Mouse (Mus musculus) bone marrow macrophage, adult 2 months (primary cell): Measurements from ENCODE around the gene Ltbp1. TPM values are rescaled to one million over a fixed set of nuclear protein-coding genes. Genes with fewer than 3 reads are reported as not detected.

Experiments
- H3K27ac ChIP-seq: 2 replicates; pipeline ENCODE4 v1.5.1; 2012; ENCODE audit warnings: low read depth, low read length; ENCODE audit not compliant: insufficient read depth
- H3K4me1 ChIP-seq: 2 replicates; pipeline ENCODE4 v1.6.1; 2012; ENCODE audit warnings: low read length; ENCODE audit not compliant: control insufficient read depth, insufficient read depth
- H3K4me3 ChIP-seq: 2 replicates; pipeline ENCODE4 v1.5.1; 2012; ENCODE audit warnings: mild to moderate bottlenecking, low read length, moderate library complexity; ENCODE audit not compliant: insufficient read depth
- CTCF ChIP-seq: IDR thresholded peaks from 2 replicates; pipeline ENCODE4 v1.5.1; 2012; ENCODE audit warnings: low read depth, mild to moderate bottlenecking, low read length, moderate library complexity
- POLR2A ChIP-seq: IDR thresholded peaks from 2 replicates; pipeline ENCODE4 v1.6.1; 2012; ENCODE audit warnings: mild to moderate bottlenecking, low read depth, low read length, borderline replicate concordance
- polyA plus RNA-seq: library from polyadenylated mRNA; stranded (reverse); fragments of >200 nt; gene quantifications from 2 replicates; pipeline ENCODE4 v1.2.4, GENCODE M21; 2012; ENCODE audit not compliant: missing spikeins, insufficient read depth, insufficient read length

Gene Ltbp1
- polyA plus RNA-seq, 1 experiment, result 3.5 TPM

DNA sequence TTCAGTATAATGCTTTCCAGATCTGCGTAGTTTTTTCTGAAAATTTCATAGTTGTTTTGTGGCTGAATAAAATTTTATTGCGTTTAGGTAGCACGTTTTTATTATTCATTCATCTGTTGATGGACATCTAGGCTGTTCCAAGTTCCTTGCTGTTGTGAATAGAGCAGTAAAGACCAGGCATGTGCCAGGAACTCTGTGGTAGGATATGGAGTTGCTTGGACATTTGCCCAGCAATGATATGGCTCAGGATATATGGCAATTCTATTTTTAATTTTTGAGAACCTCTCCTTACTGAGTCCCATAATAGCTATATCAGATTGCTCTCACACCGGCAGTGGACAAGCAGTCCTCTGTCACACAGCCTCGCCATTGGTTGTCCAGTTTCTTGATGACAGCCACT, 159.2 kb downstream of the Ltbp1 start:
- TF ChIP-seq CTCF, result no peak
- TF ChIP-seq POLR2A, result no peak
- H3K4me1 ChIP-seq, result no peaks in the 10 kb centered on the region
- H3K27ac ChIP-seq, result no peak overlapping the region
- no peak overlapping the region for H3K4me3 ChIP-seq

DNA sequence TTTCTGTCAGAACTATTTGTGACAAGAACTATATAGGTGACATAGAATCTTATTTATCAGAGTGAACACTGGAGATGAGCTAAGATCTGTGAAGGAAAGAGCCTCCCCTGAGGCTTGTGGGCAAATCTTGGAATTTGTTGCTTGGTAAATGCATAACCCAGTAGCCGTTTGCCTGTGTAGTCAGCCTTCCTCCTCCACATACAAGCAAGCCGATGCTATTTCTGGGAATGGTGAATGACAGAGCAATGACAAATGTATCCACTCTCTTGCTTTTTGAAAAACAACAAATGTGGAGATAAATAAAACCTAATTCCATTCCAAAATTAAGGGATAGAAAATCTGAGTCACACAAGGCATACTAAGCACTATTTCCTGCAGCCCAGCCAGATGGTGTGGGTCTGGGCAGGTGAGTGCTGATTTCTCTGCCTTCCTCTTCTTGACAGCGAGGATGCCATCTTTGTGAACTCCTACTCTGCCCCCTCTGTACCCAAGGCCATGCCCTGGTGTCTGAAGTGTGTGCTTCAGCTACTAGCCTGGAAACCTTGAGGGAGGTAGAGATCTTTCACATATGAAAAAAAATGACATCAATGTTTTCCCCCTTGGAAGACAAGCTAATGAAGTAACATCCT, 163.3 kb downstream of the Ltbp1 start:
- TF ChIP-seq POLR2A (no peak), CTCF (no peak)
- no peak overlapping the region for H3K27ac ChIP-seq
- H3K4me1 ChIP-seq, result no peaks in the 10 kb centered on the region
- no peak overlapping the region for H3K4me3 ChIP-seq

DNA sequence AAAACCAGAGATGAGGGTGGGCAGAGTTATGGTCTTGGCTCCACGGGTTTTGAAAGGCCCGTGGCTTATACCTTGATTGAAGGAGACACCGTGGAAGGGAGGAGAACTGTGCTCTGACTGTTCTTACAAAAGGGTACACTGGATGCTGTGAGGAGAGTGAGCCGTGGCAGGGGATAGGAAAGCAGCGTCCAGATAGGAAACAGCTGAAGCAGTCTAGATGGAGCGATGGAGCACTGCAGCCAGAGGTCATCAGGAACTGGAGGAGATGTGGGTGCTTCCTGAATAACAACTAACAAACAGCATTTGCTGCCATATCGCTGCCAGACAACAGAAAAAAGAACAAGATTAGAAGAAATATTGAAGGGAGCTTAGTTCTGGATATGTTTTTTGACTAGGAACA, 166.3 kb downstream of the Ltbp1 start:
- no peaks in the 10 kb centered on the region for H3K4me1 ChIP-seq
- no peak overlapping the region for H3K4me3 ChIP-seq
- TF ChIP-seq CTCF, result no peak
- no peak for TF ChIP-seq POLR2A
- H3K27ac ChIP-seq, result no peak overlapping the region

DNA sequence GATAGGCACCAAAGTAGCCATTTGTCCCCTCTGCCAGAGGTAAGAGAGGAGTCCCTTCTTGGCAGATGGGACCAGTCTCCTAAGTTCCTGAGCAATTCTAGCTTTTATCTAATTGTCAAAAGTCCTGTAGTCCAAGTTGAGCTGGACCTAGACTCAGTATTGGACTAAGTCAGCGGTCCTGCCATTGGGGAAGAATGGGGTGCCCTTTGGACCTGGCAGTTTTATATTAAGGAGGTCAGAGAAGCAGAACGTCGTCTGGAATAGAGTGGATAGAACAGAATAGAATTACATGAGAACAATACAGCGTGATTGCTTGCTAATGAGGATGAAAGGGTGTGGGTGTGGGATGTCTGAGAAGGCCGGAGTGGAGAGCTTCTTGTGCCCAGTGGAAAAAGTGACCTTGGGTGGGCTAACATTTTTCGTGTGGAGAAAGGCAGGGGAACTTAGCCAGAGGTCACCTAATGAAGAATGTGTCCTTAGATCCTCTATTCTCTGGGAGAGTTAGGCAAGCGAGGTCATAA, 167.4 kb downstream of the Ltbp1 start:
- no peak overlapping the region for H3K27ac ChIP-seq
- no peak for TF ChIP-seq POLR2A
- no peaks in the 10 kb centered on the region for H3K4me1 ChIP-seq
- no peak overlapping the region for H3K4me3 ChIP-seq

DNA sequence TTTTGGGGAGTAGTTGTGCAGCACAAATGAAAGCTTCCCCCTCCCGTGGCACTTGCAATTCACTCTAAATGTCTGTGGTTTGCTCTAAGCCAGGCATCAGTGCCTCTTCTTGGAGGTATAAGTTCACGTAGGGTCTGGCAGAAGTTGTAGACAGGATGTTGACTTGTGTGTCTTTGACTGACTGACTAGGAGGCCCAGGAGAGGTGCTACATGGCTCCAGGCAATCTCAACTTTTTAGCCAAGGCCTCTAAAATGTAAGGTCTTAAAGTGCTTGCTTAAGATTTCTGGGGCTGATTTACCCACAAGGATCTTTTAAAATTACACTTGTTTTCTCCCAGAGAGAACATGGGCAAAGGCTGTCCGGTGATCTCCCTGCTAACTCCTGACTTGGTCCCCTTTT, 169.1 kb downstream of the Ltbp1 start:
- TF ChIP-seq CTCF, result no peak
- no peak for TF ChIP-seq POLR2A
- Histone ChIP-seq H3K27ac (no peak overlapping the region), H3K4me1 (no peaks in the 10 kb centered on the region), H3K4me3 (no peak overlapping the region)

DNA sequence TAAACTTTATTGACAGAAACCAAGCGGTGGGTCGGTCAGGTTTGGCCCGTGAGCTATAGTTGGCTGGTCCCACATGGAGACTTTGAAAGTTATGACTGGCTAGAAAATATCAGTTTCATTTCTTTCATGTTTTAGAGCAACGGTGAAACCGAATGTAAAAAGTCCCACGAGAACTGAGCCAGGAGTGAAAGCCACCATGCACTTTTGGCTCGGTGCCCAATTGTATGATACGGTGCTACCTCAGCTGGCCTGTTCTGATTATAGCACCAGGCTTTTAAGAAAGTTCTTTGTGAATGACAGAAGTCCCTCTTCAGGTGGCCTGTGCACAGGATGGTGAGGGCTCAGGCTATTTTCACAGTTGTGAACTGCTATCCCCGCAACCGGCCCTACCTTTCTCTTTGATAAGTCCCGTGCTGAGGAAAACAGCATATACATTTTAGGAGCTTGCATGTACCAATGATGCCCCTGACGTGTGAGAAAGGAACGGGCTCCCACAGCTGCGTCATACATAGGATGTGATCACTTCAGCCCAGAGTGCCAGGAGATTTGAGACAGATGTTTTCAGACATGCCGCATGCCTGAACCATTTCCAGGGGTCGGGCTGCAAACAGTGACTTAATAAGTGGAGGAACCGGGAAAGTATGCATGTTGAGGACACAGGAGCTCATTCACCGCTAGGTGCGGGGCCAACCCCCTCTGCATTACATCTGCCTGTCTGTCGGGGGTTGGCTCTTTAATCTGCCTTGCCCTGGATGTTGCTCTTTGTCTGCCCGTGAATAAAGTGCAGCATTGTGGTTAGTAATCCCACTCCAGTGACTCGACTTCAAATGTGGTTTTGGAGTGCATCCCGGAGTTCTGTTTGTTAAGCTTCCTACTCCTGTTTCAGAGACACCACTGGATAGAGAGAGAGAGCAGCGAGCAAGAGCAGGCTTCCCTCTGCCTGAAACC, 172.8 kb downstream of the Ltbp1 start:
- no peaks in the 10 kb centered on the region for H3K4me1 ChIP-seq
- no peak overlapping the region for H3K4me3 ChIP-seq
- H3K27ac ChIP-seq, result no peak overlapping the region
- TF ChIP-seq CTCF, result no peak
- no peak for TF ChIP-seq POLR2A

DNA sequence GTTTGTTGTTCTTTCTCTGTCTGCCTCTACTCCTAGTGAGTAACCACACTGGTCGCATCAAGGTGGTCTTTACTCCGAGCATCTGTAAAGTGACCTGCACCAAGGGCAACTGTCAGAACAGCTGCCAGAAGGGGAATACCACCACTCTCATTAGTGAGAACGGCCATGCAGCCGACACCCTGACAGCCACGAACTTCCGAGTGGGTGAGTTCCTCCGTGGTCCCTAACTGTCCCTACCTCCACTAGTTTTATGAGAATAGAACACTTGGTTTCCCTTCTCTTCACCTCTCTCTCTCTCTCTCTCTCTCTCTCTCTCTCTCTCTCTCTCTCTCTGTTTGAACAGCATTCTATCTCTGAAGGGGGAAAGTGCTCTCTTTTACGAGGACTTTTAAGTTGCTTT, 173.6 kb downstream of the Ltbp1 start:
- H3K4me1 ChIP-seq, result no peaks in the 10 kb centered on the region
- no peak overlapping the region for H3K27ac ChIP-seq
- no peak overlapping the region for H3K4me3 ChIP-seq
- TF ChIP-seq POLR2A (no peak), CTCF (no peak)

DNA sequence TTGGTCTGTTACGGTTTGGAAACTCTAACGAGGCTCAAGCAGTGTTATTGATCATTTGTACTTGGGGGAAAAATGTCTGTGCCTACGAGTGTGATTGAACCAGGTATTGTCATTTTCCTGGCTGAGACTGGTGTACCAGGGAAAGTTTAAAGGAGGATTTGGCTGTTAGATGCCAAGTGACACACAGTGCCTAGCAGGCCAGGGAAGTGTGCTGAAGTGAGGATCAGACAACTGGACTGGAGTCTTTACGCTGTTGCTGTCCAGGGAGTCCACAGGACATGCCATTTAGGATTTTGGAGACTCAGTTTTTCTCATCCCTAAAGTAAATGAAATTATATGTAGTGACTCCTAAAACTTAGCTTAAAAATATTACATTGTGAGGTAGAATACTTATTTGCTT, 174.9 kb downstream of the Ltbp1 start:
- no peak for TF ChIP-seq POLR2A
- no peak for TF ChIP-seq CTCF
- no peak overlapping the region for H3K4me3 ChIP-seq
- no peaks in the 10 kb centered on the region for H3K4me1 ChIP-seq

DNA sequence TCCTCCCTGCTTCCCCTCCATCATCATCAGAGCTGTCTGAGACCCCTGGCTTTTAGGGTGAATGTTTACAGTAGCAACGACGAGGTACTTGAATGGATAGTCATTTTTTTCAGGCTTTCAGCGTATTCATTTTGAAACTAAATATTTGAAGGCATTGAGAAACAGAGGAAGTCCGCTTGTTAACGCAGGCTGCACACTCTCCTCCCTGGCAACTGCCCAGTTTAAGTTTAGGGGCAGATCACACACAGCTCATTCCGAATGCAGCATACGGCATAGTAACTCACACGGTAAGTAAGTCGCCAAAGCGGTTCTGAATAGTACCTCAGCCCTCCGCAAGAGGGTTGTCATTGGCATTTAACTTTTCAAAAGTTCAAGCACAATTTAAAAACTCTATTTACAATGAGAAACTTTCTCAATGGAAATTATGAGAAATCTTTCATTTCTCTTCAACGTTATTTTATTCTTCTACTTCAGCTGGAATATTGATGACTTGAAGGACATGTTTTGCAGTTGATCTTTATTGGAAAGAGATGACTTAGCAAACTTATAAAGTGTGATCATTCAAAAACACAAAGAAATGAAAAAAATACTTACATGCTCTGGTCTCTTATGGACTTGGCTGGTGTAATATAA, 175.7 kb downstream of the Ltbp1 start:
- Histone ChIP-seq H3K27ac (no peak overlapping the region), H3K4me3 (peak overlapping the region; percentile 21; the same call in 1 of the 2 replicates), H3K4me1 (no peaks in the 10 kb centered on the region)
- no peak for TF ChIP-seq CTCF
- TF ChIP-seq POLR2A, result no peak

More for the DNA sequence above, 174.9 kb downstream of the Ltbp1 start:
- H3K27ac ChIP-seq, result no peak overlapping the region

DNA sequence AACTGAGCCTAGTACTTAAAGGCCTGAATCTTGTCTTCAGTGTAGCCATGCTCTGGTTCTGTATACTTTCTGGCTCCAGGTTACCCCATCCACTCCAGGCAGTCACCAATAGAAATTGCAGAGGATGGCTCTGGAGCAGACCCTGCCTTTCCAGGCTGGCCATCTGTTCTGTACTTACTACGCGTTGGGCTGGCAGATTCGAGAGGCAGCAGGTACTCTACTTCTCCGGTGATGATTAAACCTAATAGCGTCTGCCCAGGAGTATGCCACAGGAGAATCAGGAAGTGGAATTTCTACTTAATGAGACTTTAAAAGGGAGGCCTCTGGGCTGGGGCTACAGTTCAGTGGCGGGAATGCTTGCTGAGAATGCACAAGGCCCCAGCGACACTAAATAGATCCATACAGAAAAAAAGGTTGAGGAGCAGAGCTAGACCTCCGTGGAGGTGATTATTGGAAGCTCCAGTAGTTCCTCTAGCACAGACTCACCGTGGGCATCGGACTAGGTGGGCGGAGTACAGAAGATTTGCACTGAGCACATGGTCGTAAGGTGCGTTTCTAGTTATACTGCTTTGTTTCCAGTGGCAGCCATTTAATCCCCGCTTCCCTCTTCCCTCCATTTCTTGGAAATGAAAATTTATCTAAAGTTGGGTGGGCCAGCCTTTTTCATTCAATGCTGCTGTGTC, 177.1 kb downstream of the Ltbp1 start:
- Histone ChIP-seq H3K27ac (no peak overlapping the region), H3K4me3 (no peak overlapping the region), H3K4me1 (no peaks in the 10 kb centered on the region)
- no peak for TF ChIP-seq CTCF
- TF ChIP-seq POLR2A, result no peak
